Mouse (Mus musculus) embryo, embryonic 11.5 days (tissue): ENCODE measurements at regions not wholly inside any gene's neighbourhood (a gene's known extent, or its start where the extent isn't known, plus 50 kb on each side); places are given as distances from the start of the nearest gene placed in this dataset.

Experiments
- DNase-seq: peaks from one replicate; pipeline ENCODE4 v3.0.0-alpha.2; 2012; ENCODE audit warnings: low read depth, low spot score

- DNase-seq, result no peak
Observed at GRCm38 (mm10) chr12:59599785-59600184, 380.3 kb upstream of the Fbxo33 start.

GRCm38 (mm10) chr12:59589354-59589753 is 369.8 kb upstream of the Fbxo33 start:
- no peak for DNase-seq

DNA sequence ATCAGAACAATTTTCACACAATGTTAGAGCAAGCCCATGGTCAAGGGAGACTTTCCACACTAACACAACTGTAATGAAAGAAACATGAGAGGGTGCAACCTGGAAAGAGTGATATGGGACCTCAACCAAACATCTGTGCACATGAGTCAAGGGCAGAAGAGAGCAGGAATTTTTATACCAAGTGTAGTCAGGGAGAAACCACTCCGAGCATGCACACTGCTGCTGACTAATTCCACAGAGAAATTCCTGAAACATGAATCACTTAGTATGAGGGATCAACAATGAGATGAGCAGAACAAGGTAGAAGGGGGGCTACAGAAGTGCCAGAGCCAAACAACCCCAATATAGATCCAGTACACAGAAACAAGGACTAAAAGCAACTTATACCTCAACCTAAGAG is 363.1 kb upstream of the Fbxo33 start:
- DNase-seq, result no peak

DNA sequence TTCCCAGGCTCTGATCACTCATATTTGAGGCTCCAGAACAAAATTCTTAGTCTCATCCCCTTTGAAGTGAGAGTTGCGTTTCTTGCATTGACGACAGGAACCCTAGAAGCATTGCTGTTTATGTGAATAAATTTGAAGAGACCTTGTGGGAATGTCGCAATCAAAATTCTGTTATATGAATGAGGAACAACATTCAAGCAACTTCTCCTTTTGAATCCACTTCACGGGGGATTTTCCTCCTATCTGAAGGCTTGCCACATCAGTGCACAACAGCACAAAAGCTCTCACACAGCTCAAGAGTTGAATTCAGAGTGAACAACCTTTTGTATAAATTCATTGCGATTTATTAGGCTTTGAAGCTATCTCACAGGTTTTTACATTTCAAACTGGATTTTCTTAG is 360.2 kb upstream of the Fbxo33 start:
- DNase-seq, result no peak

GRCm38 (mm10) chr12:59563960-59564359 is 344.4 kb upstream of the Fbxo33 start:
- no peak for DNase-seq

- no peak for DNase-seq
Observed at GRCm38 (mm10) chr12:59539788-59540187, 320.3 kb upstream of the Fbxo33 start.

GRCm38 (mm10) chr12:59530521-59530920 is 311.0 kb upstream of the Fbxo33 start:
- DNase-seq, result no peak

GRCm38 (mm10) chr12:59523368-59523767 is 303.8 kb upstream of the Fbxo33 start:
- no peak for DNase-seq

GRCm38 (mm10) chr12:59521946-59522345 is 302.4 kb upstream of the Fbxo33 start:
- DNase-seq, result no peak

GRCm38 (mm10) chr12:59509857-59510256 is 290.3 kb upstream of the Fbxo33 start:
- DNase-seq, result no peak

DNA sequence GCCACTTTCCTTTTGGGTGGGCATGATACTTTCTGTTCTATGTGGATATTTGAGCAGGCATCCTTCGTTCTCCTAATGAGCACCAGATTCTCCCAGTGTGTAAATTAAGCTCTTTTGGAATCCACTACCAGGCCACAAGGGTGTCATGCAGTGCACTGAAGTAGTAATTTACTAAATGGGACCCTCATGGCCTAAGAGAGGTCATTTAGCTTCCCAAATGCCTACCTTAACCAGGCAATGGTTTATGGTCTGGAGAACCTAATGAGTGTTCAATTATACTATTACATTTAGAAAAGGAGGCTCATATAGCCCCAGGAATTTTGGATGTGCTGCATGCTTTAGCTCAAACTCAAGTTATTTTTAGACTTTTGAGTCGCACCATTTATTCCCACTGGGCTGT is 289.6 kb upstream of the Fbxo33 start:
- no peak for DNase-seq

GRCm38 (mm10) chr12:59507431-59507830 is 287.9 kb upstream of the Fbxo33 start:
- DNase-seq, result no peak

GRCm38 (mm10) chr12:59497434-59497833 is 277.9 kb upstream of the Fbxo33 start:
- no peak for DNase-seq

DNA sequence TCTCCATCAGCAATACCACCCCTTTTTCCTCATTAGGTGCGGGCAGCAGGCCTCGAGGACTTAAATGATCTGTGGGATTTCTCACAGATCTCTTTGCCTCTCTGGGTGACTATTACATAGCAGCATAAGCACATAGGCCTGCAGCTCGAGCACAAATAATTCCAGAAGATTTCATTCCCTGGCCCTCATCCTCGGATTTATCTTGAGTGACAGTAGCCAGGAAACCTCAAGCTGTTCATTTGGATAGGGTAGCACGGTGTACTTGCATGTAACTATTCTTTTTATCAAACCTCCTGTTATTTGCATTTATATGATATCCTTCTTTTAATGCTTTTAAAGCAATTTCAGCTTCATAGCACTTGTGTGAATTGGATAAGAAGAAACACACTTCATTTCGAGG is 268.5 kb upstream of the Fbxo33 start:
- no peak for DNase-seq

GRCm38 (mm10) chr12:59487507-59487906 is 268.0 kb upstream of the Fbxo33 start:
- DNase-seq, result no peak

DNA sequence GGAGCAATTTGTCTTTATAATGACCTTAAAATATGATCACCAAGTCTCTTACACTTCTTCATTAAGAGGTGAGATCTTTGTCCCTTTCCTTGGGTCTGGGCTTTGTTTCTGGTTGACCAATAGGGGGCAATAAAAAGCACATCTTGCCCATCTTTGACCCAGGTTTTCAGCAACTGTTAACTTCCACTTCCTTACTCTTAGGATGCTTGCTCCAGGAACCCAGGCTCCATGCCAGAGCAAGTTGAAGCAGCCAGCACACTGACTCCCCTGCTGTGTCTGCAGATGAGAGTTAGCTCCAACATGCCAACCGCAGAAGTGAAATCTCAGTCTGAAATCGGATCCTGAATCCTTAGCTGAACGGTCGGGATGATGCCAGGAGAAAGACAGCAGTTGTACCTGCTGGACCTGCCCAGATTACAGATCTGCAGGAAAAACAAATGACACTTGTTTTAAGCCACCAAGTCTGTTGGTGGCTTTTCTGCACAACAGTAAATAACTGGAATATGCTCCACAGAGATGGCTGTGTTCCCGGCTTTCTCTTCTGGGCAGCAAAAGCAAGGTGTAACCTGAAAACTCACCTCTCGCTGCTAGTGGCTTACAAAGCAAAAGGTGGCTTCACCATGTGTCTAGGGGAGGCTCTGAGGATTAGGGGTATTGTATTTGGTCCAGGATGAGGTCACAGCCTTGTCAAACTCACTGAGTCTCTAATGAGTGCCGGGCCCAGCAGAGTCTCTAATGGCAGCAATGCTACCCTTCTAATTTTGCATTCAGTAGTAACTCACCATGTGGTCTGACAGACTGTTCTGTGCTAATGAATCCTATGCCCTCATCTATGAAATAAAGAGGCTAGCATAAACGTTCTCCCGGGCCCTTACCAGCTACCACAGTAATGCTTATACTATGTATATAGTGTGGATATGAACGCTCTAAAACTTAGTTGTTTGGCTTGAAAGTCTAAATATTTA is 241.8 kb upstream of the Fbxo33 start:
- DNase-seq, result no peak

- no peak for DNase-seq
Observed at GRCm38 (mm10) chr12:59456175-59456851, 236.8 kb upstream of the Fbxo33 start.

GRCm38 (mm10) chr12:59415051-59415450 is 195.5 kb upstream of the Fbxo33 start:
- DNase-seq, result no peak

DNA sequence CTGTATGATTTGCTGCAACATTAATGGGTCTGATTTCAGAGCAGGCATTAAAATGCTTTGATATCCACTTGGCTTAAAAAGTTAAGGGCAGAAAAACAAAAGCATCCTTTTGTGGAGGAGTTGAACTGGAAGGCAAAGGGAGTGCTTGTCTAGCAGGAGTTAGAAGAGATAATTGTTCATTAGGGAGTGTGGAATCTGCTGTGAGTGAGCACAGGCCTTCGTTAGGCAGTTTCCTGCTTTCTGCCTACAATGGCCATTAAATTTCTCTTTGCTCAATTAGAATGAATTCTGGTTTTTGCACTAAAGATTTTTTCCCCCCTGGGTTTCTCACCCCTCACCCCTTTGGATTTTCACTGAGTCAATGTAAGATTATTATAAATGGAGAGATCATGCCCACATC is 192.0 kb upstream of the Fbxo33 start:
- no peak for DNase-seq

DNA sequence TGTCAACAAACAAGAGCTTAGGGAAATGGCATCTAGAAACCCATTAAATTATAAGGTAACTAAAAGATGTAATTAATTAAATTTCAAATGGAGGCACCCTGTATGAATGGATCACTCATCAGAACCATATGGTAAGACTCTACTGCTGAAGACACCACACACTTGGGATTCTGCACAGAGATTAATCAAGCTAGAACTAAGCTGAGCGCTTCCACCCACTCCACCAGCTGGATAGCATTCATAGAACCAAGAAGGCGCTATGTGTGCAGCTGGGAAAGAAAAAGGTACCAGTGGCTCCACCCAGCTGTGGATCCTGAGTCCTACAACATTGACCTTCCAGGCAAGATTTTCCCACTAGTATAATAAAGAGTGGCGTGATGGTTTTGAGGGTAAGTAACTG is 171.6 kb upstream of the Fbxo33 start:
- DNase-seq, result no peak

DNA sequence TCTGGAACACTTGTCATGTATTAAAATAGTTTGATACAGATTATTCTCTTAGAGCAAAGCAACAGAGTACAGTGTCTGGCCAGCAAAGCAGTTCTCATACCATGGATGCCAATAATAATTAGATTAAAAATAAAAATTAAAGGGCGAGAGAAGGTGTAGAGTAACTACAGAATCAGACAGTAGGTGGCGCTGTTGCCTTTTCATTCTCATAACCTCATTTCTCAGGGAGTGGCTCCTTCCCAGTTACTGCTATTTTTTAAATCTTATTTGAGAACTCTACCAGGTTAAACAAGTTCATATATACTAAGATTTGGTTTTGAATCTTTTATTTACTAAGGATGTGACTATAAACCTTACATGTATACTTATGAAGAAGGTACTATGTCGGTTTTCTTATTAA is 163.3 kb upstream of the Fbxo33 start:
- peak; percentile 20 for DNase-seq

DNA sequence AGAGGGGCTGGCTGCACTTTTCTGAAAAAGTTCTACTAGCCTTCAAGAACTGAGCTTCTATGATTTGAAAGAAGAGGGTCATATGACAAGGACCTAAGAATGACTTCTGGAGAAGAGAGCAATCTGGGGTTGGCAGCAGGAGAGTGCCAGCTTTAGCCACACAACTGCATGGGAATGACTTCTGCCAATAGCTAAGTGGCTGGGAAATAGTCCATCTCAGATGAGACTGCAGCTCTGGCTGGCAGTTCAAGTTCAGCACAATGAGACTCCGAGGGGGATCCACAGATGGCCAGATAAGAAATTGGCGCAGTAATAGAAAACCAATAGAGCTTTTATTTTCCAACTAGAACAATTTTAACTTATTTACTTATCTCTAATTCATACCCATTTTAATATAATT is 122.1 kb upstream of the Fbxo33 start:
- DNase-seq, result no peak

DNA sequence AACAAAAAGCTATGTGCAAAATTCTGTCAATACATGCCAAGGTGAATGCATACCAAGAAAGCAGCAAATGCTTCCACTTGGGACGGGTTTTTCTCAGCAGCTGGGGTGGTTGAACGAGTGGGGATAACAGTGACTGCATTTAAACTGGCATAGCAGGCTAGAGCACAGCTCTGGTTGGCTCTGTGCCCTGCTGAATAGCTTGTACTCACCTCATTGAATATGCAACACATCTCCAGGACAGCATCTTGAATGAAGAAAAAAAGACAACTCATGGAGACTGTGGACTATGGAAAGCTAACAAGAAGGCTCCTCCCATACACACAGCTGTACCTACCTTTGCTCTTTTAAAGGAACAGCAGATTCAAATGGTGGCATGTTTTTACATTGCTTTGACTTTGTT is 111.2 kb upstream of the Fbxo33 start:
- DNase-seq, result no peak
